Mouse (Mus musculus): ENCODE measurements around the gene Bmper. TPM values are rescaled to one million over a fixed set of nuclear protein-coding genes. Genes with fewer than 3 reads are reported as not detected.

Gene Bmper
- polyA plus RNA-seq (2017; shearing (Covaris generic)) = not detected

DNA sequence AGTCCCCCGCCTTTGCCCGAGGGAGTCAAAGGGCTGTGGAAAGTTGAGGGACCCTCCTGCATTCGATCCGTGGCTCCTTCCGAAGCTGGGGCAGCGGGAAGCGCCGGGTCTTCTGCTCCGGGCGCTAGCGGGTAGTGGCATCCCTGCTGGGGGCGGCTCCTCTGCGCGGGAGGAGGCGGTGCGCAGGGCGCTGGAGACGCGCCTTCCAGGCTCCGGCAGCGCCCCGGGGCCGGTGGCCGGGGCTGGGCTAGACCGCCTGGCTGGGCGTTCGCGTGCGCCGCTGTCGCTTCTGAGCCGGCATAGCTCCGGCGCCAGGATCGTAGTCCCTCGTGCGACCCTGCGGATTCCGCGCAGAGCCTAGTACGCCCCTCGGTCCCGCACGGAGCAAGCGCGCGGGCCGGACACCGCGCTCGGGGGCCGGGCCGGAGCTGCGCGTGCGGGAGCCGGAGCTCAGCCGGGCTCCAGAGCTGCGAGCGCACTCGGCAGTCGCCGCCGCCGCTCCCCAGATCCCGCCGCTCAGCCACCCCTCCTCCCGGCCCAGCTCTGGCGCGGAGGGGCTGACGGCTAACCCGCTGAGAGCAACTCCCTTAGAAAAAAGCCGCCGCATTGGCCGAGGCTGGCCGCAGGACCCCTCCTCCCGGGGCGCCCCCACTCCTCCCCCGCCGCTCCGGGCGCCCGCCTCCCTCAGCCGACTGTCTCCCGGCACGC lies at the start of gene Bmper:
TSS of gene Bmper (plus strand) at position 236 of the 708 bp plus-strand sequence.

Measured in naive thymus-derived CD4-positive, alpha-beta T cell, adult 5 months (primary cell).